Mouse (Mus musculus): ENCODE results near the gene Aqp6.

The Aqp6 gene

DNA sequence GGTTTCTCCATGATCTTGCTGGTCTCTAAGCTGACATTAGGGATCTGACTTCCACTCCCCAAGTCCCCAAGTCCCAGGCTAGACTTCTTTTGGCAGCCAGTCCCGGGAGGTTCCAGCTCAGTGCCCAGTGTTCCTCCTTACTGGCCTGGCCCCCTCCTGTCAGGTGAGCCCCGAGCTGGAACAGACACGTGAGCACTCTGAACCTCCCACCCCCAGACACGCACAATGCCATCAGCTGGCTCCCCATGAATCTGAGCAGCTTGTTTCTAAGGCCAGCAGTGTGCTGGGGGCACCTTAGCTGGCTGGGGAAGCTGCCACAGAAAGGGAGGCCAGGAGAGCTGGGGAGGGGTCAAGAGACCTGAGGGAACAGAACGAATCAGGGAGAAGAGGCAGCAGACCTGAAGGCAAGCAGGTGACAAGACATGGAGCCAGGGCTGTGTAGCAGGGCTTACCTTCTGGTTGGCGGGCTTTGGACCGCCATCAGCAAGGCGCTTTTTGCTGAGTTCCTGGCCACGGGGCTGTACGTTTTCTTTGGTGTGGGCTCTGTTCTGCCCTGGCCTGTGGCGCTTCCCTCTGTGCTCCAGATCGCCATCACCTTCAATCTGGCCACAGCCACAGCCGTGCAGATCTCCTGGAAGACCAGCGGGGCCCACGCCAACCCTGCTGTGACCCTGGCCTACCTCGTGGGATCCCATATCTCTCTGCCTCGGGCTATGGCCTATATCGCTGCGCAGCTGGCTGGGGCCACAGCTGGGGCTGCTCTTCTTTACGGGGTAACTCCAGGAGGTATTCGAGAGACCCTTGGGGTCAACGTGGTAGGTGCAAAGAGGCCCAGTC is at the start of gene Aqp6:
Gene Aqp6 (plus strand): TSS at position 415 of the 837 bp plus-strand sequence.
- in situ Hi-C loops (cut with MboI; ENCODE audit: unreplicated experiment in 2 of 2) = no loop called here

DNA sequence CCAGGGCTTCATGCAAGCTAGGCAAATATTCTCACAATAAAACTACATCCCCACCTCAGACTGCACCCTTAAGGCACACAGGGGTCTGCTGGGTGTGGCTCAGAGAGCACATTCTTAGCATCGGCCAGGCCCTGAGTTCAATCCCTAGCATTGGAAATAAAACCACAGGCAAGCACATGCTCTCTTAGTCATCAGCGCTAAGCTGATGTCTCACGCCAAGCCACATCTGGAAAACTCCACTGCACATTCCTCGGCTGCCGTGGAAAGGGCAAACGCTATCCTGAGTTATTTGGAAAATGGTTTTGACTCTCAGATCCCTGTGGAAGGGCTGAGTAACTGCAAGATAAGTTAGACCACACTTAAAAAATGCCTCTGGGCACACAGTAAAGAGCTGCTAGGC is 47.4 kb upstream of the Aqp6 start:
- in situ Hi-C loops (cut with MboI; ENCODE audit: unreplicated experiment in 2 of 2) = loop anchor here in 1 of 2 experiments (25.0 kb wide), 1 partner anchor 1509 kb away; no protein-coding TSS in a partner anchor

GRCm38 (mm10) chr15:99558947-99559346 is 42.3 kb upstream of the Aqp6 start:
- in situ Hi-C loops (cut with MboI; ENCODE audit: unreplicated experiment in 2 of 2) = loop anchor here in 1 of 2 experiments (25.0 kb wide), 1 partner anchor 1503 kb away; no protein-coding TSS in a partner anchor

DNA sequence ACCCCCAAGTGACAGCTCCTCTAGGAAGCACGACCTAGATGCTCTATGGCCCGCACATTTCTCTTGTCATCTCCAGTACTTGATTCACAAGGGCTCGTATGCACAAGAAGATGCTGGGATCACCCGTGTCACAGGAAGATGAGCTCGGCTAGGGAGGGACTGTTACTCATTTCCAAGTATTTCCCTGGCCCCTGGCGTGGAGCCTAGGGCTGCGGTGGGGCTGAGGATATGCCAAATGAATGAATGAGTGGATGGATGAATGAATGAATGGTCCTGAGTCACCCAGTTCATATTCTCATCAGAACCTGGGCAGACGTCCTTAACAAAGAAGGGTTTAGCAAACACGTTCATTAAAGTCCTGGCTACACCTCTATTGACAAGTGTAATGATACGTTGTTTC is 41.0 kb upstream of the Aqp6 start:
- in situ Hi-C loops (cut with MboI; ENCODE audit: unreplicated experiment in 2 of 2) = loop anchor here in 1 of 2 experiments (25.0 kb wide), 1 partner anchor 1502 kb away; no protein-coding TSS in a partner anchor

DNA sequence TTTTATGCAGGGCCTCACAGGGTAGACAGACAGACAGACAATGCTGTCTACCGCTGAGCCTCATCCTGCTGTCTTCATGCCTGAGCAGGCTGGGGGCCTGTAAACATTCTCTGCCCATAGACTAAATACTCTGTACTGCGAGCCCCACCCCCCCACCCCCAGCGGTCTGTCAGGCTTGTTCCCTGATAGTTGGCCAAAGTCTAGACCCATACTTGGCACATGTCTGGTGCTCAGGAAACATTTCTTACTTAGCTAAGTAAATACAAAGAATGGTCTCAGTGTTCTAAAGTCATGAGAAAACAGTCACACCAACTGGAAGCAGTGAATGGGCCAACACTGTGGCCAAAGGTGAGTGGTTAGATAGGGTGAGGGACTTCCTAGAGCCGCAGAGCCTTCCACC is 33.8 kb upstream of the Aqp6 start:
- in situ Hi-C loops (cut with MboI; ENCODE audit: unreplicated experiment in 2 of 2) = loop anchor here in 1 of 2 experiments (25.0 kb wide), 1 partner anchor 1495 kb away; no protein-coding TSS in a partner anchor

DNA sequence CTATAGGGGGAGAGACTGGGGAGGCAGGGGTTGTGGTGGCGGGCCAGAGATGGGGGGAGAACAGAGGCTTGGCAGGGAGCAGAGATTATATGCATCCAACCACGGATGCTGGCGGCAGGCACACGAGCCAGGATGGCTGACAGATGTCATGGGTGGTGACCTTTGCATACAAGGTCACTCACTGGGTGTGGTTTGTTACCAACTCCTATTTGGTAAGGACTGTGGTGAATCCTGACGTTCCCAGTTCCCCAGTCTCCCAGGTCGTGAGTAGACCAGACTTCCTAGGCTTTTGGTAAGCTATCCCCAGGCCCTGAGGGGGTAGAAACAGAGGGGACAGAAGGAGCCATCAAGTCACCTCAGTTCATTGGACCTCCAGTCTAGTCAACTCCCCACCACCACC is 32.5 kb upstream of the Aqp6 start:
- in situ Hi-C loops (cut with MboI; ENCODE audit: unreplicated experiment in 2 of 2) = loop anchor here in 1 of 2 experiments (25.0 kb wide), 1 partner anchor 1494 kb away; no protein-coding TSS in a partner anchor

DNA sequence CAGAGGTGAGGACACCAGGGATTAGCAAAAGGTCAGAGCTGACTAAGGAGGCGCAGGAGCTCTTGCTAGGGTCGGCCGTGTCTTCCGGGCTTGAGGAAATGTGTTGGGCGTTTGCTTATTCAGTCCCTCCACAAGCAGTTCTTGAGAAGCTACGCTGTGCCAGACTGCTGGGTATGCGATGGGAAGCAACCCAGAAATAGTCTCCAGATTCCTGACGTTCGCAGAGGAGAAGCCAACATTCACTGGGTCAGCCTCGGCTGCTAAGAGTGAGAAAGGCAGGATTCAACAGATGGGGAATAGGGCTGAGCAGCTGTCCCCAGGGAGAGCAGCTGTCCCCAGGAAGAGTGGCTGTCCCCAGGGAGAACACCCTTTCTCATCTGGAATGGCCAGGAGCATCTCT is 32.1 kb upstream of the Aqp6 start:
- in situ Hi-C loops (cut with MboI; ENCODE audit: unreplicated experiment in 2 of 2) = loop anchor here in 1 of 2 experiments (25.0 kb wide), 1 partner anchor 1493 kb away; no protein-coding TSS in a partner anchor

- in situ Hi-C loops (cut with MboI; ENCODE audit: unreplicated experiment in 2 of 2) = no loop called here
Measured at GRCm38 (mm10) chr15:99578802-99579485, 22.3 kb upstream of the Aqp6 start, which contains the start of gene Aqp2. Gene Aqp2 (plus strand): TSS chr15:99579055.

DNA sequence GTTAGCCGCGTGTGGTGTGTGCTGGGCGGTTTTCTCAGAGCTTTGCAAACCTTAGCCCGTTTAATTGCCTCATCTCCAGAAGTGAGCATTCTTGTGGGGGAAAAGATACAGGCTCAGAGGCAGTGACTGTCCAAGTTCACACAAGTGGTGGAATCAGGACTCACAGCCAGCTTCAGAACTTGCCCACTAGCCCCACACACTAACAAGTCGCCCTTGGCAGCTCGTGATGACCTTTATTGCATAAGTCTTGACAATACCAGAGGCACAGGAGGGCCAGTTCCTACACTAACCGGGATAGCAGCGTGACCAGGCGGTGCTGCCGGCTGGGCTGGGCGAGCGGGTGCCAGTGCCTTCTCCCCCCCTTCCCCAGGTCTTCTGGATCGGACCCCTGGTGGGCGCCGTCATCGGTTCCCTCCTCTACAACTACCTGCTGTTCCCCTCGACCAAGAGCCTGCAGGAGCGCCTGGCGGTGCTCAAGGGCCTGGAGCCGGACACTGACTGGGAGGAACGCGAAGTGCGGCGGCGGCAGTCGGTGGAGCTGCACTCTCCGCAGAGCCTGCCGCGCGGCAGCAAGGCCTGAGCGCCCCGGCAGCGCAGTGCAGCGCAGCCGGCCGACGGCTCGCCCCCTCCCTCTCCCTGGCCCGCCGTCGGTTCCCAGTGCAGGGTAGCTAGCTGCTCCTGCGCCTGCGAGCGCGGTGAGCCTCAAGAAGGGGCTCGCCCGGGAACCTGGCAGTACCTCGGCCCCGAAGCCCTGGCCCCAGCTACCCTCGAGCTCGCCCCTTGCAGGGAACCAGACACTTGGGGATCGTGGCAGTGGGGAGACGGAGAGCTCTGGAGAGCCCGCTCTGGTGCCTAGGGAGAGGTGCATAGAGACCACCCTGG is 17.5 kb upstream of the Aqp6 start:
- in situ Hi-C loops (cut with MboI; ENCODE audit: unreplicated experiment in 2 of 2) = no loop called here

GRCm38 (mm10) chr15:99584407-99585202 is 16.6 kb upstream of the Aqp6 start:
- in situ Hi-C loops (cut with MboI; ENCODE audit: unreplicated experiment in 2 of 2) = no loop called here

DNA sequence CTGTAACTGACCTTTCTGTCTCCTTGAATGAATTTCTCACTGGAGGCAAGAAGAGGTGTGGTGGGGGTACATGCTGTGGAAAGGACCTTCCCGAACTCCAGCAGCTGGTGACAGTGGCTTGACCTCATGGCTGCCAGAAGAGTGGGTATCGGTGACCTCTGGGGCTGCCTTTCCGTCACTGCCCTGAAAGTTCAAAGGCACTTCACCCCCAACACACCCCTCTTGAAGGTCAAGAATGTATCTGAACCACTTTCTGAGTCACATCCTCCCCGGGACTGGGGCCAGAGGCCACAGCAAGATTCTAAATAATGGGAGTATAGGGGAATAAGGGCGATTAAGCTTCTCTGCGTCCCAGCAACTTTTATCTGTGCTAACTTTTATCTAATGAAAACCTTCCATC is 15.5 kb upstream of the Aqp6 start:
- in situ Hi-C loops (cut with MboI; ENCODE audit: unreplicated experiment in 2 of 2) = no loop called here

GRCm38 (mm10) chr15:99586525-99586924 is 14.7 kb upstream of the Aqp6 start:
- in situ Hi-C loops (cut with MboI; ENCODE audit: unreplicated experiment in 2 of 2) = no loop called here

GRCm38 (mm10) chr15:99589237-99589636 is 12.0 kb upstream of the Aqp6 start:
- in situ Hi-C loops (cut with MboI; ENCODE audit: unreplicated experiment in 2 of 2) = no loop called here

GRCm38 (mm10) chr15:99589704-99590103 is 11.5 kb upstream of the Aqp6 start:
- in situ Hi-C loops (cut with MboI; ENCODE audit: unreplicated experiment in 2 of 2) = loop anchor here (5.0 to 10.0 kb wide), 2 partner anchors 315 to 318 kb away; no protein-coding TSS in a partner anchor

- in situ Hi-C loops (cut with MboI; ENCODE audit: unreplicated experiment in 2 of 2) = loop anchor here (5.0 to 10.0 kb wide), 2 partner anchors 314 to 317 kb away; no protein-coding TSS in a partner anchor
Measured at GRCm38 (mm10) chr15:99590429-99591084, 10.6 kb upstream of the Aqp6 start, which contains the start of gene Aqp5. Gene Aqp5 (plus strand): TSS chr15:99590782.

DNA sequence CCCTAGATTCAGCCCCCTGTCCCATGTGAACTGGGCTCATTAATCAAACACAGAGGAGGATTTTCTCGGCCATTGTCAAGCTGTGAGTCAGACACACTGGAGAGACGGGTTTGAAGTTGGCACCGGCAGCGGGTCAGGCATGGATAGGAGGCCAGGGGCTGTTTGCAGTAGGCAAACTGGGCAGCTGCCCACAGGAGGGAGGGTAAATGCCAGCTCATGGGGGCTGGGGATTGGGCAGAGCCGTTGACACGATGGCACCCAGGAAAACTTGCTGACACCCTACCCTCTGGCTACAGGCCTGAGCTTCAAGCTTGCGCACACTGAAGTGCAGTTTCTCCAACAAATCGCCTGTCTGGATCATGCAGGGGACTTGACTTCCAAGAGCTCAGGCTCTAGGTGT is 9.0 kb upstream of the Aqp6 start:
- in situ Hi-C loops (cut with MboI; ENCODE audit: unreplicated experiment in 2 of 2) = loop anchor here (5.0 to 10.0 kb wide), 2 partner anchors 313 to 315 kb away; no protein-coding TSS in a partner anchor

- in situ Hi-C loops (cut with MboI; ENCODE audit: unreplicated experiment in 2 of 2) = loop anchor here (5.0 to 10.0 kb wide), 2 partner anchors 312 to 314 kb away; no protein-coding TSS in a partner anchor
Measured at GRCm38 (mm10) chr15:99592877-99593276, 8.3 kb upstream of the Aqp6 start.

- in situ Hi-C loops (cut with MboI; ENCODE audit: unreplicated experiment in 2 of 2) = loop anchor here (5.0 to 10.0 kb wide), 5 partner anchors 72 to 312 kb away; no protein-coding TSS in a partner anchor
Measured at GRCm38 (mm10) chr15:99594951-99595350, 6.2 kb upstream of the Aqp6 start.
